Mouse (Mus musculus): ENCODE data around the gene Gng7. TPM values are rescaled to one million over a fixed set of nuclear protein-coding genes. Genes with fewer than 3 reads are reported as not detected.
A peak's percentile ranks its signal among the peaks of the same experiment; 100 is the strongest.

Gene Gng7
- total and polyA plus RNA-seq, 3 experiments: 0.24 to 0.47 TPM; not detected in 1

DNA sequence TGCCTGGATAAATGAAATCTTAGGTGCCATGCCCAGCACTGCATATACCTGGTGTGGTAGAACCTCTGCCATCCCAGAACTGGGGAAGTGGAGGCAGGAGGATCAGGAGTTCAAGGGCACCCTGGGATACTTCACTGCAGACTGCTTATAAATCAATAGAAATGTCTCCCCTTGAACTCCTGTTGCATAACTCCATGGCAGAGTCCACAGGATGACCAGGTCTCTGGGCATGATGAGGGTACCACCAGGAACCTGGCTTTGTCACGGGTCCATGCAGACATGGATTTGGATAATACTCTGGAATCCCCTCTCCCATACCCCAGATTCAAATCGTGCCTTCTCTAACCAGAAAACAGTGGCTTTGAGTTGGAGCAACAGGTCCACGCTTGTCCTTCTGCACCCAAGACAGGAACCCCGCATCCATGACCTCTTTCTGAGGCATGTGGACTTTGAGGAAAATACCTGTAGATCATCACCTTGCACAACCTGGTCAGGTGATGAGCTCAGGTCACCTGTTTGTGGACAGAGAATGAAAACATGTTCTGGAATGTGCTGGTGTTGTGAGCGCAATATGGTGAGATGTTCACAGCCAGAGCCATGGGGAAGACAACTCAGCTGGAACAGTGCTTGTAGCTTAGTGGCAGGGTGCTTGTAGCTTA is 55.6 kb downstream of the Gng7 start:
- Histone ChIP-seq H3K79me2 (replicated peaks; ENCODE audit: control insufficient read depth, extremely low read depth, insufficient read depth, poor library complexity, severe bottlenecking) (no peaks in the 10 kb centered on the region), H3K9me3 (replicated peaks; ENCODE audit: low read length) (no peaks in the 10 kb centered on the region)

DNA sequence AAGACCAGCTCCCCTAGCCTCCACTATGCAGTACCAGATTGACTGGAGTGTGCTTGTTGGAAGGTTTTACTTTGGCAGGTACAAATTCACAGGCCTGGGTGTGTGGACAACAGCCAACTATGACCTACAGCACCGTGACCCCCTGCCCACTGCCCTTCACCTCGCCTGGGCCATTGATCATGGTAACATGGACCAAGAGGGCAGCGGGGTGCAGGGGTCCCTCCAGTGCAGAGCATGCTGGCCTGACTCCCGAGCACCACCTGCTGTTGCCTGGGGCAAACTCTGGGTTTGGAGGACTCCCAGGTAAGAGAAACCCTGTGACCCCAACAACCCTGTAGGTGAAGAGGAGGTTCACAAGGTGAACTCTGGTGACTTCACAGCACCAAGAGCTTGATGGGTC is 57.0 kb downstream of the Gng7 start:
- Histone ChIP-seq H3K27me3 (replicated peaks) (no peaks in the 10 kb centered on the region), H3K4me1 (ENCODE audit: control insufficient read depth in 1 of 2, insufficient read depth in 2 of 2) (peaks cover 10 to 26% of the 10 kb centered on the region in 2 experiments), H3K27ac (ENCODE audit: insufficient read depth, low read depth) (no peak overlapping the region), H3K79me2 (replicated peaks; ENCODE audit: control insufficient read depth, extremely low read depth, insufficient read depth, poor library complexity, severe bottlenecking) (no peaks in the 10 kb centered on the region), H3K4me3 (replicated peaks in 1 of 3; ENCODE audit: low read depth in 2 of 3, low read length in 2 of 3, poor library complexity in 1 of 3) (no peak overlapping the region), H3K4me2 (ENCODE audit: insufficient read depth, low read depth, poor library complexity, severe bottlenecking) (no peak overlapping the region), H3K9ac (ENCODE audit: insufficient read depth, low read depth) (no peak overlapping the region), H3K9me3 (replicated peaks; ENCODE audit: low read length) (no peaks in the 10 kb centered on the region), H3K36me3 (replicated peaks in 1 of 2; ENCODE audit: control insufficient read depth in 1 of 2, insufficient read depth in 1 of 2, low read length in 1 of 2) (no peaks in the 10 kb centered on the region)
- in situ Hi-C loops (cut with MboI; ENCODE audit: low pct_ligation_motif_present, low pct_unique_long_range_greater_than_20kb, low sequenced_read_pairs) (no loop called here), dilution Hi-C loops (cut with MboI; ENCODE audit: extremely low pct_ligation_motif_present, extremely low pct_unique_long_range_greater_than_20kb, low sequenced_read_pairs) (no loop called here)
- no peak for DNase-seq (ENCODE audit: extremely low read depth)
- TF ChIP-seq NELFE (IDR thresholded peaks at IDR 0.05; ENCODE audit: low read depth, low read length) (no peak), HCFC1 (IDR thresholded peaks at IDR 0.05; ENCODE audit: low read depth, low read length) (no peak), JUN (IDR thresholded peaks at IDR 0.05; ENCODE audit: insufficient read depth, low read depth, low read length) (no peak), CTCF (conservative IDR thresholded peaks at IDR 0.05 in 1 of 2, IDR thresholded peaks at IDR 0.05 in 1 of 2; ENCODE audit: low read depth in 2 of 2, low read length in 2 of 2) (0 out of 4 replicates have a peak, but pooled peaks of 1 of the 2 experiments have one; percentile 15), KAT2A (IDR thresholded peaks at IDR 0.05; ENCODE audit: insufficient replicate concordance, low read length) (no peak), CHD1 (IDR thresholded peaks at IDR 0.05; ENCODE audit: low read depth, low read length) (no peak), IRF4 (IDR thresholded peaks at IDR 0.05; ENCODE audit: low read depth, low read length) (no peak), MAX (IDR thresholded peaks at IDR 0.05; ENCODE audit: low read length) (no peak), MAFK (IDR thresholded peaks at IDR 0.05; ENCODE audit: insufficient replicate concordance, low read length) (no peak), MEF2A (IDR thresholded peaks at IDR 0.05; ENCODE audit: borderline replicate concordance, low read depth, low read length) (no peak), POLR2AphosphoS2 (IDR thresholded peaks at IDR 0.05; ENCODE audit: low read depth, low read length) (no peak), PAX5 (IDR thresholded peaks at IDR 0.05; ENCODE audit: low read length) (no peak), RCOR1 (conservative IDR thresholded peaks at IDR 0.05; ENCODE audit: low read depth, low read length) (no peak), SIN3A (IDR thresholded peaks at IDR 0.05; ENCODE audit: low read length) (no peak), ZKSCAN1 (IDR thresholded peaks at IDR 0.05; ENCODE audit: borderline replicate concordance, low read depth, low read length) (no peak), SMC3 (IDR thresholded peaks at IDR 0.05; ENCODE audit: low read depth, low read length) (0 out of 2 replicates have a peak, but pooled peaks have one; percentile 8)

More for the DNA sequence above, 55.6 kb downstream of the Gng7 start:
- H3K9ac ChIP-seq (ENCODE audit: insufficient read depth, low read depth): no peak overlapping the region
- H3K4me1 ChIP-seq (ENCODE audit: control insufficient read depth in 1 of 2, insufficient read depth in 2 of 2): peaks cover 20 to 40% of the 10 kb centered on the region in 2 experiments
- no peaks in the 10 kb centered on the region for H3K36me3 ChIP-seq (replicated peaks in 1 of 2; ENCODE audit: control insufficient read depth in 1 of 2, insufficient read depth in 1 of 2, low read length in 1 of 2)
- no peak overlapping the region for H3K4me2 ChIP-seq (ENCODE audit: insufficient read depth, low read depth, poor library complexity, severe bottlenecking)
- DNase-seq (ENCODE audit: extremely low read depth): no peak
- TF ChIP-seq CTCF (conservative IDR thresholded peaks at IDR 0.05 in 1 of 2, IDR thresholded peaks at IDR 0.05 in 1 of 2; ENCODE audit: low read depth in 2 of 2, low read length in 2 of 2) (no peak), MAZ (IDR thresholded peaks at IDR 0.05; ENCODE audit: low read depth, low read length) (no peak), MAX (IDR thresholded peaks at IDR 0.05; ENCODE audit: low read length) (no peak), EP300 (IDR thresholded peaks at IDR 0.05; ENCODE audit: low read length) (no peak), USF1 (IDR thresholded peaks at IDR 0.05; ENCODE audit: low read depth, low read length) (no peak), RCOR1 (conservative IDR thresholded peaks at IDR 0.05; ENCODE audit: low read depth, low read length) (no peak), HCFC1 (IDR thresholded peaks at IDR 0.05; ENCODE audit: low read depth, low read length) (no peak), RAD21 (IDR thresholded peaks at IDR 0.05; ENCODE audit: low read depth, low read length) (no peak)
- no peak overlapping the region for H3K27ac ChIP-seq (ENCODE audit: insufficient read depth, low read depth)
- no peak overlapping the region for H3K4me3 ChIP-seq (replicated peaks in 1 of 3; ENCODE audit: low read depth in 2 of 3, low read length in 2 of 3, poor library complexity in 1 of 3)
- H3K27me3 ChIP-seq (replicated peaks): no peaks in the 10 kb centered on the region
- dilution Hi-C loops (cut with MboI; ENCODE audit: extremely low pct_ligation_motif_present, extremely low pct_unique_long_range_greater_than_20kb, low sequenced_read_pairs) (no loop called here), in situ Hi-C loops (cut with MboI; ENCODE audit: low pct_ligation_motif_present, low pct_unique_long_range_greater_than_20kb, low sequenced_read_pairs) (no loop called here)

All from CH12.LX (cell line).